Mouse (Mus musculus): Measurements from ENCODE around the gene Urb2. TPM values are rescaled to one million over a fixed set of nuclear protein-coding genes. Genes with fewer than 3 reads are reported as not detected.
A peak's percentile ranks its signal among the peaks of the same experiment; 100 is the strongest.
"Not testable (repeated sequence)": the region's sequence is repeated elsewhere in the genome, so short reads cannot be mapped to it uniquely, and the experiment has no call there.

The Urb2 gene
- polyA plus RNA-seq, 1 experiment from 2014 or later, result 5.5 TPM

DNA sequence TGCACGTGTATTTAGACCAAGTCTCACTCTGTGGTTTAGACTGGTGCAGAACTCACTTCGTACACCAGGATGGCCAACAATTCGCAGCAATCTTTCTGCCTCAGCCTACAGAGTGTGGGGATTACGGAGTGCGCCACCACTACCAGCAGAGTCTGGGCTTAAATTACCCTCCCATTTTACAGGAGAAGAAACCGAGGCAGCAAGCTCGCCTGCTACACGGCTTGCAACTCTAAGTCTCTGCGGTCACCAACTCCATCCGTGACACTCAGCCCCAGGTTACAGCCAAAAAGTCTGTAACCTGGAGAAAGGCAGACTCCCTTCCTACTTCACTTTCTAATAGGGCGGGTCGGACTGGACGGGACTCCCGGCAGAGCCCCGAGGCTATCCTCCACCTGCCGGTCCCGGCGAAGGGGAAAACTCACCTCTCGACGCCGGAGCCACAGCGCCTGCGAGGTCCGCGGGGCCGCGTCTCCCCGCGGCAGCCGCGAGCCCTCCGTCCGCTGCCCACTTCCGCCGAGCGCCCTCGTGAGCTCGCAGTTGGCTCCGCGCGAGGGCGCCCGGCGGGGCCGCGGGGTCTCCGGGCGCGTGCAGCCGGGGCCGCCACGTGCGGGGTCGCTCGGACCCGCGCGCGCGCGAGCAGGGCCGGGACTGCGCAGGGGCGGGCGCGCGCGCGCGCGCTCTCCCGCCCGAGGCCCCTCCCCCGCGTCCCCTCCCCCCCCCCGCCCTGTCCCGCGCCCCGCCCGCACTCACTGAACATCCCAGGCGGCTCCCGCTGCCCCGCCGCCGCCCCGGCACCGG lies 670 bp upstream of the Urb2 start:
- Histone ChIP-seq H3K27me3 (replicated peaks) (no peaks in the 10 kb centered on the region), H3K36me3 (peaks cover 9% of the 10 kb centered on the region), H3K4me3 (peak overlapping the region; percentile 77), H3K4me2 (replicated peaks) (peak overlapping the region; percentile 83), H3K9me3 (no peaks in the 10 kb centered on the region), H3K4me1 (peaks cover 21% of the 10 kb centered on the region), H3K9ac (peak overlapping the region; percentile 80), H3K27ac (peak overlapping the region; percentile 91)
- WGBS, result 1% methylated on average over 73 of the region's 87 CpGs
- ATAC-seq (ENCODE audit: low FRiP score, low read depth), result peak; percentile 91

DNA sequence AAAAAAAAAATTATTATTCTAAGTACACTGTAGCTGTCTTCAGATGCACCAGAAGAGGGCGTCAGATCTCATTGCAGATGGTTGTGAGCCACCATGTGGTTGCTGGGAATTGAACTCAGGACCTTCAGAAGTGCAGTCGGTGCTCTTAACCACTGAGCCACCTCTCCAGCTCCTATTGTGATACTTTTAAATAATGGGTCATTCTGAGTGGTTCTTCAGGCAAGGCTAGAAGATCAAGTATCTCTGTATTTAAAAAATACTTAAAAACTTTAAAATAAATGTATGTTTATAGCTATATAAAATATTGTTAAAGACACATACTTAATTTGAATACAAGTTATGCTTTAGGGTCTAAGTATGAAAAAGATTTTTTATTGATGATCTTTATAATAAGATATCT lies 5.0 kb downstream of the Urb2 start:
- not testable (repeated sequence) for H3K4me1 ChIP-seq
- H3K36me3 ChIP-seq, result peaks cover 51% of the 10 kb centered on the region

DNA sequence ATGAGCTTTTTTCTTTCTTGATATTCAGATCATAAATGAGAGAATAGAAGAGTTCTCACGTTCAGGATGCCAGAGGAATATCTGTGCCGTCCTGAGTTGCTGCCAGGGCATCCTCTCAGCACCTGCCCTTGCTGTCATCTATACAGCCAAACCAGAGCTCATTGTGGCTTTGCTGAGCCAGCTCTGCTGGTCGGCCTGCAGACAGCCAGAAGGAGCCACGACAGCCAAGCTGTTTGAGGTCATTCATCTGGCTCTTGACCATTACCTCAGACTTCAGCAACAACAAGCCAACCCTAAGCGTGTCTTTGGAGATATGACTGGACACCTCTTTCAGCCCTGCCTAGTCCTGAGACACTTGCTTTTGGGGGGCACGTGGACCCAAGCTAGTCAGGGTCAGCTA lies 6.5 kb downstream of the Urb2 start:
- H3K4me2 ChIP-seq (replicated peaks), result no peak overlapping the region
- no peak overlapping the region for H3K27ac ChIP-seq
- H3K27me3 ChIP-seq (replicated peaks), result no peaks in the 10 kb centered on the region
- no peaks in the 10 kb centered on the region for H3K4me1 ChIP-seq
- 90% methylated on average over 6 of the region's 6 CpGs for WGBS
- no peak overlapping the region for H3K4me3 ChIP-seq
- peaks cover 57% of the 10 kb centered on the region for H3K36me3 ChIP-seq
- H3K9ac ChIP-seq, result no peak overlapping the region
- ATAC-seq (ENCODE audit: low FRiP score, low read depth), result no peak
- H3K9me3 ChIP-seq, result no peaks in the 10 kb centered on the region

More for the DNA sequence above, 5.0 kb downstream of the Urb2 start:
- not testable (repeated sequence) for H3K27me3 ChIP-seq (replicated peaks); H3K27ac ChIP-seq; H3K9ac ChIP-seq; H3K9me3 ChIP-seq; H3K4me3 ChIP-seq; ATAC-seq (ENCODE audit: low FRiP score, low read depth); H3K4me2 ChIP-seq (replicated peaks)
- 71% methylated on average over 2 of the region's 2 CpGs for WGBS

DNA sequence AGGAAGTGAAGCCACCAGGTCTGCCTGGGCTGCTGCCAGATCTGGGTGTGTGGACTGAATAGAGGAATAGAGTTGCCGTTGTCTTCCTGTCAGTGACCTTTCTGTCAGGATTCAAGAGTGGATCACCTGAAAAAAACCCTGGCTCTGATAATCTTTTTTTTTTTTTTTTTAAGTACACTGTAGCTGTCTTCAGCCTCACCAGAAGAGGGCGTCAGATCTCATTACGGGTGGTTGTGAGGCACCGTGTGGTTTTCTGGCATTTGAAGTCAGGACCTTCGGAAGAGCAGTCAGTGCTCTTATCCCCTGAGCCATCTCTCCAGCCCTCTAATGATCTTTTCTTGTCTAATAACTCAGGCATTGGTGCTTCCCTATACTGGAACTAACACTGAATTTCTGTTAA lies 12.1 kb downstream of the Urb2 start:
- H3K9me3 ChIP-seq, result no peaks in the 10 kb centered on the region

DNA sequence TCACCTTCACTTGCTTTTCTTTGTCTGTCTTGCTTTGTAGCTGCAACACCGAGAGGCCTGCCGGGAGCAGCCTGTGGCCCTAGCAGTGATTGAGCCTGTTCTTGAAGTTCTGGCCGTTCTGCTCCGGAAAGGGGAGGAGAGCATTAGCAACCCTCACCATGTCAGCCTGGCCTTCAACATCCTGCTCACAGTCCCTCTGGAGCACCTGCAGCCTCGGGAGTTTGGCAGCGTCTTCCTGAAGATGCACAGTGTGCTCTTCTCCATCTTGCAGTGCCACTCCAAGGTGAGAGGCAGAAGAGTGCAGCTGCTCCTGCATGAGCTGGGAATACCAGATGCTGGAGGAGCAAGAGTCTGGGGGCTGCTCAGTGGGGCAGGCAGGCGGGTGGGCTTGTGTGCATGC lies 16.8 kb downstream of the Urb2 start:
- Histone ChIP-seq H3K4me2 (replicated peaks) (no peak overlapping the region), H3K9me3 (no peaks in the 10 kb centered on the region), H3K4me3 (no peak overlapping the region), H3K9ac (no peak overlapping the region), H3K36me3 (peaks cover 73% of the 10 kb centered on the region), H3K4me1 (no peaks in the 10 kb centered on the region), H3K27ac (no peak overlapping the region), H3K27me3 (replicated peaks) (no peaks in the 10 kb centered on the region)
- ATAC-seq (ENCODE audit: low FRiP score, low read depth), result no peak
- 96% methylated on average over 7 of the region's 7 CpGs for WGBS

More for the DNA sequence above, 12.1 kb downstream of the Urb2 start:
- Histone ChIP-seq H3K9ac (no peak overlapping the region), H3K27ac (no peak overlapping the region), H3K4me2 (replicated peaks) (no peak overlapping the region), H3K4me1 (no peaks in the 10 kb centered on the region), H3K36me3 (peaks cover 81% of the 10 kb centered on the region), H3K27me3 (replicated peaks) (no peaks in the 10 kb centered on the region), H3K4me3 (no peak overlapping the region)
- no peak for ATAC-seq (ENCODE audit: low FRiP score, low read depth)
- WGBS, result 73% methylated on average over 5 of the region's 5 CpGs

DNA sequence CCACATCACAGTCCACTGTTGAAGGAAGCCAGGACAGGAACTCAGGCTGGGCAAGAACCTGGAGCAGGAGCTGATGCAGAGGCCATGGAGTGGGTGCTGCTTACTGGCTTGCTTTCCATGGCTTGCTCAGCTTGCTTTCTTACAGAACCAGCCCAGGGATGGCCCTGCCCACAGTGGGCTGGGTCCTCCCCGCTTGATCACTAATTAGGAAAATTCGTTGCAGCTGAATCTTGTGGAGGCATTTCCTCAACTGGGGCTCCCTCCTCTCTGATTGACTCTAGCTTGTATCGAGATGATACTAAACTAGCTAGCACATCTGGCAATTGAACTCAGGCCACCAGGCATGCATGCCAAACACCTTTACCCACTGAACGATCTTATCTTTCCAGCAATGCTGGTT lies 18.0 kb downstream of the Urb2 start:
- H3K9ac ChIP-seq, result no peak overlapping the region
- H3K9me3 ChIP-seq, result no peaks in the 10 kb centered on the region
- ATAC-seq (ENCODE audit: low FRiP score, low read depth), result no peak
- WGBS, result 88% methylated on average over 4 of the region's 4 CpGs
- peaks cover 68% of the 10 kb centered on the region for H3K36me3 ChIP-seq
- no peak overlapping the region for H3K4me2 ChIP-seq (replicated peaks)
- no peak overlapping the region for H3K4me3 ChIP-seq
- no peaks in the 10 kb centered on the region for H3K4me1 ChIP-seq
- no peaks in the 10 kb centered on the region for H3K27me3 ChIP-seq (replicated peaks)
- H3K27ac ChIP-seq, result no peak overlapping the region

DNA sequence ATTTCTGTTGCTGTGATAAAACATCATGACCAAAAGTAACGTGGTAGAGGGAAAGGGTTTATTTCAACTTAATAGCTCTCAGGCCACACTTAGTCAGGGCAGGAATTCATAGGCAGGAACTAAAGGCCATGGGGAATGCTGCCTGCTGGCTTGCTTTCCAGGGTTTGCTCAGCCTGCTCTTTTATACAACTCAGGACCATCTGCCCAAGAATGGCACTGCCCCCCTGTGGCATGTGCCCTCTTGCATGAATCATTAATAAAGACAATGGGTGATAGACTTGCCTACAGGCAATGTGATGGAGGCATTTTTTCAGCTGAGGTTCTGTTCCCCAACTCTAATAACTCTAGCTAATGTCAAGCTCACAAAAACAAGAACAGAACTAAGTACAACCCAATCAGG lies 20.9 kb downstream of the Urb2 start:
- Histone ChIP-seq H3K4me1 (no peaks in the 10 kb centered on the region), H3K27me3 (replicated peaks) (no peaks in the 10 kb centered on the region), H3K36me3 (peaks cover 63% of the 10 kb centered on the region), H3K4me3 (no peak overlapping the region), H3K4me2 (replicated peaks) (no peak overlapping the region), H3K9ac (no peak overlapping the region), H3K9me3 (no peaks in the 10 kb centered on the region), H3K27ac (no peak overlapping the region)
- ATAC-seq (ENCODE audit: low FRiP score, low read depth), result no peak
- WGBS, result 79% methylated on average over 1 of the region's 1 CpGs

DNA sequence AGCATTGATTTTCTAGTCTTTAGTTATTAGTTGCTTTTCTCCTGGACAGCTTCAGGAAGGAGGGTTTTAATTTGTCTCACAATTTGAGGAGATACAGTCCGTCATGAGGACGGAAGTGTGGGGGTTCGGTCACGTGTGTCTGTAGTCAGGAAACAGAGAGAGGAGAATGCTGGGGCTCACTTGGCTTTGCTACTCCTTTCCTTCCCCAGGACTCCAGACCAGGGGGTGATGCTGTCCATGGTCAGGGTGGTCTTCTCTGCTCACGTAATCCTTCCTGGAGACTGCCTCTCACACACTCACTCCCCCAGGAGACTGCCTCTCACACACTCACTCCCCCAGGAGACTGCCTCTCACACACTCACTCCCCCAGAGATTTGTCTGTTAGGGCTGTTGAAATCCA lies 23.1 kb downstream of the Urb2 start:
- ATAC-seq (ENCODE audit: low FRiP score, low read depth), result no peak
- Histone ChIP-seq H3K27me3 (replicated peaks) (no peaks in the 10 kb centered on the region), H3K36me3 (peaks cover 53% of the 10 kb centered on the region), H3K9ac (no peak overlapping the region), H3K4me3 (no peak overlapping the region), H3K4me1 (no peaks in the 10 kb centered on the region), H3K4me2 (replicated peaks) (no peak overlapping the region), H3K9me3 (no peaks in the 10 kb centered on the region), H3K27ac (no peak overlapping the region)
- 92% methylated on average over 5 of the region's 5 CpGs for WGBS

DNA sequence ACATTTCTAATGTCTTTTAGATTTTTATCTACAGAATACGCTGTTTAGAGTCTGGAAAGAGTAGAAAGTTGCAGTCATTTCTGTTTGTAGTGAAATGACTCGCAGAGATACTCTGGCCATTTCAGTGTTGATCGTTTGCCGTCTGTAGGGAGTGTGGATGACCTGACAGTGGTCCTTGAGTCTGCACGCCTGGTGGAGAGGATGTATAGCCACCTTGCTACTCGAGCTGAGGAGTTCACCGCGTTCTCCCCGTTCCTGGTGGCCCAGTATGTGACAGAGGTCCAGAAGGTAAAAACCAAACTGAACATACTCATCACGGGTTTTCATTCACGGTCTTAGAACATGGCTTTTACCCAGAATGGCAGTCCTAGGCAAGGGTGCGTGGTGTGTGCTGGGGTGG lies 23.6 kb downstream of the Urb2 start:
- Histone ChIP-seq H3K36me3 (peaks cover 48% of the 10 kb centered on the region), H3K4me2 (replicated peaks) (no peak overlapping the region), H3K27ac (no peak overlapping the region), H3K9me3 (no peaks in the 10 kb centered on the region), H3K4me1 (no peaks in the 10 kb centered on the region), H3K4me3 (no peak overlapping the region), H3K27me3 (replicated peaks) (no peaks in the 10 kb centered on the region), H3K9ac (no peak overlapping the region)
- 95% methylated on average over 12 of the region's 12 CpGs for WGBS
- ATAC-seq (ENCODE audit: low FRiP score, low read depth), result no peak

DNA sequence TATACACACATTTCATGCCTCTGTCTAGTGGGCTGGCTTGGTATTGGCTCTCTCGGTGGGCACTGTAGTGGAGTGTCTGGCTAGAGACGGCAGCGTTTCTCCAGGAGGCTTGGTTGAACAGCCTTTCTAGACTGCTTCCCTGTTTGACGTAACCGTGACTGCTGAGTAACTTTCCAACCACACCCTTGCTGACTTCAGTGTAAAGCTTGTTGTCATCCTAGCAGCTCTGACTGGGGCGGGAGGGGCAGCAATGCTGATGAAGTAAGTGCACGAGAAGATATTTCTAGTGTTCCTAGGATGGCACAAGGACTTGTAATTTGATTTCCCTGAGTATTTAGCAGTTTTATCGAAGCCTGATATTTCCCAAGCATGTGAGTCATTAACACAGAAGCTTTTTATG lies 24.5 kb downstream of the Urb2 start:
- Histone ChIP-seq H3K9me3 (no peaks in the 10 kb centered on the region), H3K4me2 (replicated peaks) (no peak overlapping the region), H3K4me3 (no peak overlapping the region), H3K27me3 (replicated peaks) (no peaks in the 10 kb centered on the region), H3K4me1 (no peaks in the 10 kb centered on the region), H3K9ac (no peak overlapping the region), H3K36me3 (peaks cover 45% of the 10 kb centered on the region), H3K27ac (no peak overlapping the region)
- ATAC-seq (ENCODE audit: low FRiP score, low read depth), result no peak
- WGBS, result 93% methylated on average over 8 of the region's 8 CpGs

DNA sequence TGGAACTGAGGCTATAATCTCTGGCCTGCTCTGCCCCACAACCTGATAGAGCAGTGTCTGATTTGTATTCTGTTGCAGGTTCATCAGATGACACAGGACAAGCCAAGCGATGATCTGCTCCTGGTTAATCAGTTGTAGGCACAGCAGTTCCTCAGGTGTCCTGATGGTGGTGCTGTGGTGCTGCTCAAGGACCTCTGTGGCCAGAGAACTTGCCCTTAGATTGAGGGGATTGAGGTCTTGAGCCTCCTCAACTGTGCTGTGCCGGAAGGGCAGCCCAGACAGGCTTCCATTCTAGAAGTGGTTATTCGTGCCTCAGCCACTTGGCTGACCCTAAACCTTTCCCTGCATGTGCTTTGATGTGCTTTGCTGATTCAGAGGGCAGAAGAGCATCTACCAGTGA lies 30.8 kb downstream of the Urb2 start:
- WGBS, result 23% methylated on average over 3 of the region's 3 CpGs
- Histone ChIP-seq H3K27ac (no peak overlapping the region), H3K4me1 (no peaks in the 10 kb centered on the region), H3K4me3 (no peak overlapping the region), H3K9ac (no peak overlapping the region), H3K36me3 (peaks cover 14% of the 10 kb centered on the region), H3K4me2 (replicated peaks) (no peak overlapping the region), H3K9me3 (no peaks in the 10 kb centered on the region), H3K27me3 (replicated peaks) (no peaks in the 10 kb centered on the region)
- ATAC-seq (ENCODE audit: low FRiP score, low read depth), result peak; percentile 56; the same call in 1 of the 2 replicates

DNA sequence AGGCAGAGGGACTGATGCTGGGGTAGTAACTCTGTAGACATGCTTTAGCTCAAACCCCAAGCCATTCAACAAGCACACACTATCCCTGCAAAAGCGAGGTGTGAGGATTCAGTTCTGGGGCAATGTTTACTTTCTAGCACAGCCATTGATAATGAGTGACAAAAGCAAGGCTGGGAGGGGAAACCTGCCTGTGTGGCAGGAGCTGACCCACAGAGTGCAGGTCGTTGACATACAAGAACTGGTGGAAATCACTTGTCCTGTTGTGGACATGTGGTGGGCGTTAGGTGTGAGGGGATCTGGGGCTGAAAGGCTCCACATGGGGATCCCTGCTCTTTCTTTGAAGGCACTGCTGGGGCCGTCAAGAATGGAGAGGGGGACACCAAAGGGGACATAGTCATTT lies 31.3 kb downstream of the Urb2 start:
- H3K36me3 ChIP-seq, result peaks cover 9% of the 10 kb centered on the region
- H3K4me2 ChIP-seq (replicated peaks), result no peak overlapping the region
- no peak for ATAC-seq (ENCODE audit: low FRiP score, low read depth)
- H3K4me1 ChIP-seq, result no peaks in the 10 kb centered on the region
- H3K27me3 ChIP-seq (replicated peaks), result no peaks in the 10 kb centered on the region
- H3K27ac ChIP-seq, result no peak overlapping the region
- 66% methylated on average over 4 of the region's 4 CpGs for WGBS
- no peaks in the 10 kb centered on the region for H3K9me3 ChIP-seq
- no peak overlapping the region for H3K9ac ChIP-seq
- H3K4me3 ChIP-seq, result no peak overlapping the region
